Mouse (Mus musculus) layer of hippocampus, postnatal 10 days (tissue): ENCODE data around the gene Akap11. TPM values are rescaled to one million over a fixed set of nuclear protein-coding genes. Genes with fewer than 3 reads are reported as not detected.

Experiments used
- DNase-seq, 2 experiments: peaks; one replicate each; pipeline ENCODE4 v3.0.0; 2021; ENCODE audit warnings: low spot score in 2 of 2
- total RNA-seq, 2 experiments: library from RNA; stranded (reverse); gene quantifications; 2 replicates each; pipeline ENCODE4 v1.2.3; 2021

Gene Akap11
- total RNA-seq, 2 experiments from 2014 or later, result 155 to 162 TPM

DNA sequence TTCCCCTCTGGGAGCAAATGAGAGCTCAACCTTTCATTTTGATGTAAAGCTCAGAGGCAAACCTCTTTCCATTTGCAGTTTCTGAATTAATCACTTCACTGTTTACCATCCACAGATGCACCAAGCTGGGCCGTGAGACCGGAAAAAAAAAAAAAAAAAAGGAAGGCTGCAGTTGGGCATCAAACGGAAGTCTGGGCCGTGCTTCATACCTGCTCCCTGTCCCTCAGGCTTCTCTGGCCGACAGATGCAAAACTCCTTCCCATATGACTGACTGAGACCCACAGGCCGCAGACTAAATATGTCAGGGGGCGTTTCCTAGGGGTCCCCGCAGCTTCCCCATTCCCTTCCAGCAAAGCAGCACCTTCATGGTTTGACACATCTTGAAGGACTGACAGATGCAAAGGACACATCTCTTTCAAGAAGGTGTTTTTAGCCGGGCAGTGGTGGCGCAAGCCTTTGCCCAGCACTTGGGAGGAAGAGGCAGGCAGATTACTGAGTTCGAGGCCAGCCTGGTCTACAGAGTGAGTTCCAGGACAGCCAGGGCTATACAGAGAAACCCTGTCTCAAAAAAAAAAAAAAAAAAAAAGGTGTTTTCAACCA lies 87.7 kb downstream of the Akap11 start:
- no peak for DNase-seq

DNA sequence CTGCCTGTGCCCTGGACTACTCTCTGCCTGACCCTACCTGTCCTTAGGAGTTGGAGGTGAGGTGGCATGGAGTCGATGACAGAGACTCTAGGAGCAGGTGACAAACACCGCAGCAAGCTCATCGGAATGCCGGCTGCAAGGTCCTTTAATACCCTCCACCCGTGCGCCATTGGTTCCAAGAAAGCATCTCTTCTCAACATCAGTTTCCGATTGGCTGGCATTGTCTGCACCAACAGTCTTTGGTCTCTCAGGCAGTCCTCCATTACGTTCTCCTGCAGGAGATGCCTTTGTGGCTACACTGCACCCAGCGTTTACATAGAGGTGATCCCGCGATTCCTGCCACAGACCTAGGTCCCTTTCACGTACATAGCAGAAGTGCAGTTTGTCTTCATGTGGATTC lies 88.6 kb downstream of the Akap11 start:
- DNase-seq, result no peak

DNA sequence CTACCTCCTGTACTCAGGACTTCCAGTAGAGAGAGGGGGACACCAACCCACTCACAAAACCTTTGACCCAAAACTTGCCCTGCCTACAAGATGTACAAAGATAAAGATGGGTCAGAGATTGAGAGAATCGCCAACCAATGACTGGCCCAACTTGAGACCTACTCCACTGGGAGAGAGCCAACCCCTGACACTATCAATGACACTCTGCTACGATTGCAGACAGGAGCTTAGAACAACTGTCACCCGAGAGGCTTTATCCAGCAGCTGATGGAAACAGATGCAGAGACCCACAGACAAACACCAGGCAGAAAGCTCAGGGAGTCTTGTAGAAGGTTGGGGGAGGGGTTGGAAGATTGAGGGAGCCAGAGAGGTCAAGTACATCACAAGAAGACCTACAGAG lies 89.1 kb downstream of the Akap11 start:
- no peak for DNase-seq

Other genes with a start within 250 kb of the Akap11 start
- gene Tnfsf11, start 228.8 kb downstream of the Akap11 start, total RNA-seq, result under 1 TPM in 1 of 2 experiments, not detected in 1; 0.13 TPM
- 10 to 100 TPM; 62.3 to 63.5 TPM for gene Dgkh, start 196.0 kb upstream of the Akap11 start, total RNA-seq